Mouse (Mus musculus) heart, postnatal 4 days (tissue): ENCODE data around the gene Rundc3a. TPM values are rescaled to one million over a fixed set of nuclear protein-coding genes. Genes with fewer than 3 reads are reported as not detected.
"Not testable (repeated sequence)": the region's sequence is repeated elsewhere in the genome, so short reads cannot be mapped to it uniquely, and the experiment has no call there.

Experiments
- DNase-seq: peaks from one replicate; pipeline ENCODE4 v3.0.0; 2021
- total RNA-seq, 2 experiments: library from RNA; stranded (reverse); gene quantifications; 2 replicates each; pipeline ENCODE4 v1.2.3; 2021

Gene Rundc3a
- total RNA-seq, 2 experiments from 2014 or later: 0.50 to 1.9 TPM

DNA sequence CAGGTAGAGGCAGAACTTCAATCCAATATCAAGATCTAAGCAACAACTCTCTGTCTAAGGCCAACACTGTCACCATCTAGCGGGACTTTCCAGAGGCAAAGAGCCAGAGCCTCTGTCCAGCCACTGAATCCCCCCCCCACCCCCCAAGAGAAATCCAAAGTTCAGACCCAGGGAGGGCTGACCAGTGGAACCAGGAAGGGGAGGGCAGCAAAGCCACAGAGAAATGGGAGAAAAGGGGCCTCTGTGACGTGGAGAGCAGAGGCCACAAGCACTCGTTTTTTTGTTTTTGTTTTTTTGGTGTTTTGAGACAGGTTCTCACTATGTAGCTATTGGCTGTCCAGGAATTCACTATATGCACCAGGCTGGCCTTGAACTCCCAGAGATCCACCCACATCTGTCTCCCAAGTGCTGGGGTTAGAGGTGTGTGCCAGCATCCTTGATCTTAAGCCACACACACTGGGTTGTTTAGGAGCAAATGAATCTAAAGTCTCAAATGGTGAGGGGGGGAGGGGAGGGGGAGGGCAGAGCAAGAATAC, 16.7 kb downstream of the Rundc3a start:
- no peak for DNase-seq

DNA sequence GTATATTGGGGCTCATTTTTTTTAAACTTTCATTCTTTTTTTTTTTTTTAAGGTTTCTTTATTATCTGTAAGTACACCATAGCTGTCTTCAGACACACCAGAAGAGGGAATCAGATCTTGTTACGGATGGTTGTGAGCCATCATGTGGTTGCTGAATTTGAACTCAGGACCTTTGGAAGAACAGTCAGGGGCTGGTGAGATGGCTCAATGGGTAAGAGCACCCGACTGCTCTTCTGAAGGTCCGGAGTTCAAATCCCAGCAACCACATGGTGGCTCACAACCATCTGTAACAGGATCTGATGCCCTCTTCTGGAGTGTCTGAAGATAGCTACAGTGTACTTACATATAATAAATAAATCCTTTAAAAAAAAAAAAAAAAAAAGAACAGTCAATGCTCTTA, 17.1 kb downstream of the Rundc3a start:
- DNase-seq: not testable (repeated sequence)

DNA sequence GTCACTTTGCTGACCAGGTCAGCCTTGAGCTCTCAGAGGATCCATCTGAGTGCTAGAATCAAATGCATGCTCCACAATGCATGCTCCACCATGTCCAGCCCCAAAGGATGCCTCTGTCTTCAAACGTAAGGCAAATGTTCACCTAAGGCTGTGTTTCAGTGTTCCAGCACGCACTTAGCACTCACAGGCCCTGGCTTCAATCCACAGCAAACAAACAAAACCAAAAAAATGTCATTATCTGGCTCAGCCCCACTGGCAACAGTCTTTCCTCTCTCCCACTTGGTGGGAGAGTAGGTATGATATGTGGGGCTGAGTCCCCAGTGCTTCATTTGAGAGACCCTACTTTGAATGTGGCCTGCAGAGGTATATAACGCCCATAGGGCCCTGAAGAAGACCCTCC, 17.9 kb downstream of the Rundc3a start:
- no peak for DNase-seq

DNA sequence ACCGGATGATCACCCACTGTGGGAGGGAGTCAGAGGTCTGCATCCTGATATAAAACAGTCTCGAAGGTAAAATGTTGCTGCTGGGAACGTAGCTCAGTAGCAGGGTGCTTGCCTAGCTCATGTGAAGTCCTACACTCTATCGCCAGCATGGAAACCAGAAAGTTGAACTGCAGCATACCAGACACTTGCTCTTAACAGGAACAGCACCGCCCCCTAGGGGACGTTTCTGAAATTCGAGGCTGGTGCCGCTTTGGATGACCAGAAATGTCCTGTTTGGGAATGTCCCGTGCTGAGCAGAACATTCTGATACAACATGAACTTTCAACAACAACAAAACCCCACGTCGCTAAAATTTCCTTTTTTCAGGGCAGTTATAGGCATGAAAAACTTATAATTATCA, 18.5 kb downstream of the Rundc3a start:
- peak; percentile 96 for DNase-seq

DNA sequence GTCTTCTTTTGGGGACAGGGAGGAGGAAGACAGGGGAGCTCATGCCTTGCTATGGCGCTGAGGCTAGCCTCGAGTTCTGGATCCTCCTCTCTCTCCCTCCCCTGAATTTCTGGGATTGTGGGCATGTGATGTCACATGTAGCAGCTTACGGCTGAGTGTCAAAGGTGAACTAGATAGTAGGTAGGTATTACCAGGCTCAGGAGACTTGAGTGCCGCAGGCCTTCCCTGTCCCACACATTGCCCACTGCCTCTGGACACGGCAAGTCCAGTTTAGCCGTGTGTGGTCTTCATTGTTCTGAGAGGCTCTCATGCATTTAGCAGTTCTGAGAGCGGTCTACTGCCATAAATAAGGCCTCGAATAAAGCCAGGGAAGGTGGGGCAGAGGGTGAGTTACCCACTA, 19.9 kb downstream of the Rundc3a start:
- DNase-seq: no peak

DNA sequence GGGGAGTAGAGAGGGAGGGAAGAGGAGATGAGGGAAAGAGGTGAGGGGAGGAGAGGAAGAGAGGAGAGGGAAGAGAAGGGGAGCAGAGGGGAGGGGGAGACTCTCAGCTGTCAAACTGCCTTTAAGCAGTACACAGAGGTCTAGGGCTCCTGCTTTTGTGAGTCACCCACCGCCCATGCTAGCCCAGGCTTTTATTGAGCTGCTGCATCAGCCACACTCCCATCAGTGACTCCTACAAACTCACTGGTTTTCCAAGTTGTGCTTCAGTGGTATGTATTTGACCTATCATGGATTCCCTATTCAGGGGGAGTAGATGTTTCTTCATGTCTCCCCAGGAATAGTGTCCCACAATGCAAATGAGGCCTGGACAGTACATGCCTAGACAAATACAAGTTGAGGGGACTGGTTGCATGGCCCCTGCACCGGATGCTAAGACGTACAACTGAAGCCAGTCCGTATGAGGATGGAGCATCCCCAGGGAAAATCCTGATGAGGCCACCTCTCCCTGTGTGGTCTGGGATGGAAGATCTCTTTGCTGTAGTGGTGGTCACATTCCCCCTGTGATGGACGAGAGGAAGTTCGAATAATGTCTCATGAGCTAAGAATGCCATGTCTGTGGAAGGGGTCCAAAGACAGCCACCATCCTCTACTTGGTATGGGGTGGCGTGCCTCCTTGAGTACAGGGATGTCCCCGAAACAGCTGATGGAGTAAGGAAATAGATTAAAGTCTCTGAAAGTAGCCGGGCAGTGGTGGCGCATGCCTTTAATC, 22.0 kb downstream of the Rundc3a start:
- DNase-seq: no peak

DNA sequence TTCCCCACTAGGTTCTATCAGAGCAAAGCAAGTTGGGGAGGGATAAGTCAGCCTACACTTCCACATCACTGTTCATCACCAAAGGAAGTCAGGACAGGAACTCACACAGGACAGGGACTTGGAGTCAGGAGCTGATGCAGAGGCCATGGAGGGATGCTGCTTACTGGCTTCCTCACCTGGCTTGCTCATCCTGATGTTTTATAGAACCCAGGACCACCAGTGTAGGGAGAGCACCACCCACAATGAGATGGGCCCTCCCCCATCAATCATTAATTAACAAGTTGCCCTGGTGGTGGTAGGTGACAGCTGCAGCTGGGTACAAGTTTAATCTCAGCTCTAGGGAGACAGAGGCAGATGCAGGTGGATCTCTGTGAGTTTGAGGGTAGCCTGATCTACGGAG, 24.0 kb downstream of the Rundc3a start:
- DNase-seq: no peak

DNA sequence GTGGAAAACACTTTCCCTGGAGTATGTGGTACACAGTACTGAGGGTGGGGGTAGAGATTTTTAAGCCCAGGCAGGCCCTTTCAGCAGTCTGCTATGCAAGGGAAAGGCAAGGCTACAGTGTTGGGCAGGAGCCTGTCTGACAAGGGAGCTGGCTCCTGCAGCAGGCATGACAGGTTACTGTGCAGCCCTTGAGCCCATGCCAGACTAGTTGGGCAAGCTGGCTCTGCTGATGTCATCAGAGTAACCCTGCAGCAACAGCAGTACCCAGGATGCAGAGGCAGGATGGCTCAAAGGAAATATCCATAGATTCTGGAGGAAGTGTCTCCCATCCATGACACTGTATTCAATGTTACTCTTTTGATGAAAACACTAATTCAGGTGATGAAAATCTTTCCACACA, 25.7 kb downstream of the Rundc3a start:
- DNase-seq: no peak

DNA sequence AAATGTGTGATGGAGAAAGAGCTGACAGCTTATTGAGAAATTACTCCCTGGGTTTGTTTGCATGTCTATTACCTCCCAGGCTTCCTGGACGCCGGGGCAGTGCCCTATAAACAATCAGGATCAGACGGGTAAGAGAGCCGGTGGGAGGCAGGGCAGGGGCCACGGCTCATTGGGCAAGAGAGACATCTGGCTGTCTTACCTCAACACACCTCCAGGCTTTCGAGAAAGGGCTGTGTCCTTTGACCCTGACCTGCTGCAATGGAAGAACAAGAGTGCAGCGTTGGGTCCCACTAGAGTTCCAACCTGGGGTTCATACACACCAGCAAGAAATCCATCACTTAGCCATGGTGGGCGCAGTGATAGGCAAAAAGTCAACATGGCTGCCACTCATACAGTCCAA, 28.4 kb downstream of the Rundc3a start:
- no peak for DNase-seq

DNA sequence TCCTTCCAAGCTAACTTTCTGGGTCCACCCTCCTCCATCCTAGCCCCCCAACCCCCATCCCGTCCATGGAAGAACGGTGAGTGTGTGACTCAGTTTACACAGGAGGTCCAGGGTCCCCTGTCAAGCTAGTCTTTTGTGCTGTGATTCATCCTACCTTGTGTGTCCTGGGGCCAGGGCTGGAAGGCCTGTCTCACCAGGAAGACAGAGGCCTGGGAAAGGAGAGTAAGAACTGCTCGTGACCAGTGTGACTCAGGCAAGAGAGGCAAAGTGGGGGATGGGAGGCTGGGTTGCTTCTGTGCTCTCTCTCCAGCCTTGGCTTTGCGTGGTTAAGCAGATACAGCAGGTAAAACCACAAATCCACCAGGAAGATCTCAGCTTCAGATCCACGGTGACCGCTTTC, 31.5 kb downstream of the Rundc3a start:
- no peak for DNase-seq

DNA sequence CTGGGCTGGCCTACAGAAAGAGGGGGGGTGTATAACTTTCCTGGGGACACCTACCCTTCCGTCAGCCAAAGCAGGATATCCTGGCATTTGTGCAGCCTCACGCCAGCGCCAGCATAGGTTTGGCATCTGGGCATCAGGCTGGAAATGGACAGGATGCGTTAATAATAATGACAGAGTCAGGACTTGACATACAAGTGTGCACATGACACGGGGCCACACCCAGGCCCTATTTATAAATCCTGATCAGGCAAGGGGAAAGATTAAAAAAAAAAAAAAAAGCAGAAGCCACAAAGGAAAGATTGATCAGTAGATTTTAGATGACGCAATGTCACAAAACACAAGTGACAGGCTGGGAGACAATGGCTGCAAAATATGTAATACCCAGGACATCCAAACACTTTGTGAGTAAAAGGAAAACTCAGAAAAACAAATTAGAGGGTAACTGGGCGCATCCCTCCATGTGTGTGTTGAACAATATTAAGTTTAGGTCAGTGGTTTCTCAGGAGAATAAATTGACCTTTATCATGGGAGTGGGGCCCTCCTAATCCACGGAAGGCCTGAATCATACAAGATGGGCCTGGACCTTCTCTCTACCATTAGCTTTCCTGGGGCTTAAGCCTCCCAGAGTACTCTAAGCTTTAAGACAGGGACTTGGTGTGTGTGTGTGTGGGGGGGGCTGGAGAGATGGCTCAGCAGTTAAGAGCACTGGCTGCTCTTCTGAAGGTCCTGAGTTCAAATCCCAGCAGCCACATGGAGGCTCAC, 32.5 kb downstream of the Rundc3a start:
- DNase-seq: peak; percentile 6

DNA sequence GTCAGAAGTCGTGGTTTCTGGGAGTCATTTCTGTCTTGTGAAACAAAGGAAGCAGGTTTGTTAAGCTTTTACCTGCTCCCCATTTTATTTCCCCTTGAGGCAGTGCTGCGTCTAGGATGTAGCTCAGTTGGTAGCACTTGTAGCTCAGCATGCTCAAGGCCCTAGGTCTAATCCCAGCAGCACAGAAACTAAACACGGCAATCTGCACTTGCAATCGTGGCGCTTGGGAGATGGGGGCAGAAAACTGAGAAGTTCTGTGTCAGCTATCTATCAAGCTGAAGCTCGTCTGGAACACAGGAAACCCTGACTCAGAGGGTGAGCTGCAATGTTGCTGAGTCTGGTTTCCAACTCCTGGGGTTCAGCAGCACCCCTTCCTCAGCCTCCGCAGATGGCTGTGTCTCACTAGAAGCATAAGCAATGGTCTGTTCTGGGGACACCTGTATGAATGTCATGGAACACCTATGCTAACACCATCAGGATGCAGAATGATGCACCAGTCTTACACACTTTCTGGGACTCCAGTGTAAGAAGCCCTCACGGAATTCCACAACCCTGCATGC, 35.9 kb downstream of the Rundc3a start:
- no peak for DNase-seq

DNA sequence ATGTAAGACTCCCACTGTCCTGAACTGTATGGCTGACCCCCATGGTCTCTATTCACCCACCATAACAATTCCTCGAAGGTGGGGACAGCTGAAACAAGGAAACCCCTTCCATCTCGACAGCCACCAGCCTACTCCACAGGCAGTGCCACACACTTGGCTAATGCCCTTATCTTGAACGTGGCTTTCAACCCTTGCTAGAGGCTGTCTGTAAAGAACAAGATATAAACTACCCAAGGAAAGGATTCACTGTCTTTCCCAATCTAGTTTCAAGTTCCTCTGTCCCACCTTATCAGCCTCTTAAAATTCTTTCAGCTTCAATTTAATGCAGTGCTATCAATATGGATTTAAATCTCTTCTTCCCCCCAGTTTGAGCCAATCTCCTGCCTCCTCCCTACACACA, 36.3 kb downstream of the Rundc3a start:
- no peak for DNase-seq

DNA sequence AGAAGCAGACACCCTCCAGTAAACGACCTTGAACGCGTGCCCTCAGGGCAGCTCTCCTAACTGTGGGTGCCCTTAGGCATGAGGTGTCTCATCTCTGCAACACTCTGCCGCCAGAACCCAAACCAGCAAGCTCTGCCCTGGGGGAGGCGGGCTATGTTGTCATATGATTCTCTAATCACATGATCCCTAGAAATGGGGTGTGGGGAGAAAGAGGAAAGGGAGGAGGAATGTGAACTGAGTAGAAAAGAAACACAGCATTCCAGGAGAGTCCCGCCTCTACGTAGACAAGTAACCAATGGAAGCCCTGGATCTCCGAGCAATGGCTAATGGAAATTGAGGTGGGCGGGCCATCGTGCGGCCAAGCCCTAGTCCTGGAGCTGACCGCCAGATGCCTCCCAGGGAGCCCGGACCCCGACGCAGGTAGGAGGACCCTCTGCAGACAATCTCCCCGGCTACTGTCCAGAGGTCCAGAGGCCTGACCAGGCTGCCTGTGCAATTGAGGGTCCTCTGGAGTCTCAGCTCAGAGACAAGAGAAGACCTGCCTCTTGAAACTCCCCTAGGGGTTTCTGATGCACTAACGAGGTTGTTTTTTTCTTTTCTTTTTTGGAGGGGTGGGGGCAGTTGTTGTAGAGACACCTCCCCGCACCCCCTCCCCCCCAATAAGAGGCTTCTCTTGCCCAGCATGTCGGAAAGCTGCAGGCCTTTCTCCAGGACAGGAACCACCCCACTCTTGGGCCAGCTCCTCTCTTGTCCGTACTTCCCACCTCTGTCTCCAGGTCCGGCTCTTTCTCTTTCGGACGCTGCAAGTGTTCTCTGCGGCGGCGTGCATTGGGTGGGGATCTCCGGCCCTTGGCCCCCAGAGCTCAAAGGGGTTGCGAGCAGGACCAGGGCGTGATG, 37.2 kb downstream of the Rundc3a start, which contains the start of gene Grn:
TSS of gene Grn (plus strand) at position 195 of the 897 bp plus-strand sequence.
- peak; percentile 91 for DNase-seq

DNA sequence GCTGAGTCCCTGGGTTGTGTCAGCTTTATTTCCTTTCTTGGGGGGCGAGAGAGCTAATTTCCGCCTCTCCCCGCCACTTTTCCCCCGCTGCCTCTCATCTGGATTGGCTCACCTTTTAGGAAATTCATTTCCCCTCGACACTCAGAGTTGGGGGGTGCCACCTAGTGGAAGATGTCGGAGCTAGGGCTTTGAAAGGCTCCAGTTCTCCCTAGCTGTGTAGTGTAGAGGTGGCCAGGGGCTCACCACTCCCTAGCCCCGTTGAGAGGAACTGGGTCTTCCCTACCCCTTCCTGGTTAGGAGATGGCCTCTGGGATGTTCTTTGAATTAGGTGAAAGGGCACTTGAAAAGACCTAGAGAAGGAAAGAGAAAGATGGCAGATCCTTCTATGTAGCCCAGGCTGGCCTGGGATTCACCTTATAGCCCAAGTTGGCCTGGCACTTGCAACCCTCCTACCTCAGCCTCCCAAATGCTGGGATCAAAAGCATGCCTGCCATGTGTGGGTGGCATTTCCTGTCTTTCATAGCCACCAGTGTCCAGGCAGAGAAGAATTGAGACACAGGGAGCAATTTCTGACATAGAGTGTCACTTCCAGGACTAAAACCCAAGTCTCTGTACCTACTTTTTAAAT, 37.9 kb downstream of the Rundc3a start:
- DNase-seq: peak; percentile 88

DNA sequence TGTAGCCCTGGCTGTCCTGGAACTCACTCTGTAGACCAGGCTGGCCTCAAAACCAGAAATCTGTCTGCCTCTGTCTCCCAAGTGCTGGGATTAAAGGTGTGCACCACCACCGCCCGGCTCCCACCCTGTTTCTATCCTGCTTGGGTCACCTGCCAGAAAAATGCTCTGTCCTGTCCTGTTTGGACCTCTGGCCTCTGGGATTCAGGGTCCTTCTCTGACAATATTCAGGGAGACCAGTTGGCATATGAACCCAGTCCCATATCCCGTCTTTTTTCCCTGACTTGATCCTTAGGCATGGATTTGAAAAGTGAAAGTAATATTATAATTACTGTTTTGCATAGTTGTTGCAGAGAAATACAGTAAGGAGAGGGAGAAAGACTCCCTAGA, 38.5 kb downstream of the Rundc3a start:
- no peak for DNase-seq

DNA sequence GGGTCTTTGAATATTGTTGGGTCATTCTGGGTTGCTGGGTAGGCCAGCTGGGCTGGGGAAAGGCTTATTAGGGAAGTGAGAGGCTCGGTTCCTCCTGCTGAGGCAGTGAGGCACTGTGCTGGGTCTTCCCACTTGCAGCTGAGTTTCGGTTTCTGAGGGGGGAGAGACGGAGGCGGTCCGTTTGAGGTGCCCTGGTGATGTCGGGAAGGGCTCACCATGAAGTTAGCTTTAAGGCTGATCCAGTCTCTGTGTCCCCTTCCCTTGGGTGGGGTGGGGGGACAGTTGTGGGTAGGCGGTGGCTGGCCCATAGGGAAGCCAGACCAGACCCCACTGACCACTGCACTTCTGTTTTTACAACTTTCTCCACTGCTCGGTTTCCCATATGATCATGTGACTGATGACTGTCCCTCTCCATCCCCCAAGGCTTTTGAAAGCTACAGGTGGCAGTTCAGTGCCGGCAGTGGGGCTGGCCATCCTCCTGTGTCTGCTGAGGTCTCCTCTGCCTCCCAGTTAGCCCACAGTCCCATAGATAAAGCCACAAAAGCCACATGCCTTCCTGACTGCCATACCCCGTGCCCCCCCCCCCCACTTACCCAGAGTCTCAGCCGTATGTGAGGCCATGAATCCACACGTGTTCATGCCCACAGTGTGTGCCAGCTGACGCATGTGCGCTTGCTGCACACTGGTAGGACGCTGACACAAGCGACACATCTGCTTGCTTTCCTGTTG, 39.1 kb downstream of the Rundc3a start:
- DNase-seq: no peak

DNA sequence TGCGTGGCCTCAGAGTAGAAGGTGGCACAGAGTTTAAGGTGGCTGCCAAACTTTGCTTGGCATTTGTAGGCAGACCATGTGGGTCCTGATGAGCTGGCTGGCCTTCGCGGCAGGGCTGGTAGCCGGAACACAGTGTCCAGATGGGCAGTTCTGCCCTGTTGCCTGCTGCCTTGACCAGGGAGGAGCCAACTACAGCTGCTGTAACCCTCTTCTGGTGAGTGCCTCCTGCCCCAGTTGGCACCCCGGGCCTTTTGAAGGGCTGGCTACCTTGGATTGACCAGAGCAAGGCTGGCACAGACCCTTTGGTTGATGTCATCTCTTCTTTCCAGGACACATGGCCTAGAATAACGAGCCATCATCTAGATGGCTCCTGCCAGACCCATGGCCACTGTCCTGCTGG, 39.7 kb downstream of the Rundc3a start:
- peak; percentile 75 for DNase-seq

DNA sequence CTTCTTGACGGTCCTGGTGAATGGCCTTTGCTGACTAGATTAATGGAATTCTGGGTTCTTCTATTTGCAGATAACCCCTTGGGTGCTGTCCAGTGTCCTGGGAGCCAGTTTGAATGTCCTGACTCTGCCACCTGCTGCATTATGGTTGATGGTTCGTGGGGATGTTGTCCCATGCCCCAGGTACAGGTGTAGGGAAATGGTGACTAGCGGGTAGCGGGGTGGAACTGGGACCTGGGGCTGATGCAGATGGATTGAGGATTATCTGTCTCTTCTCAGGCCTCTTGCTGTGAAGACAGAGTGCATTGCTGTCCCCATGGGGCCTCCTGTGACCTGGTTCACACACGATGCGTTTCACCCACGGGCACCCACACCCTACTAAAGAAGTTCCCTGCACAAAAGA, 40.7 kb downstream of the Rundc3a start:
- no peak for DNase-seq

DNA sequence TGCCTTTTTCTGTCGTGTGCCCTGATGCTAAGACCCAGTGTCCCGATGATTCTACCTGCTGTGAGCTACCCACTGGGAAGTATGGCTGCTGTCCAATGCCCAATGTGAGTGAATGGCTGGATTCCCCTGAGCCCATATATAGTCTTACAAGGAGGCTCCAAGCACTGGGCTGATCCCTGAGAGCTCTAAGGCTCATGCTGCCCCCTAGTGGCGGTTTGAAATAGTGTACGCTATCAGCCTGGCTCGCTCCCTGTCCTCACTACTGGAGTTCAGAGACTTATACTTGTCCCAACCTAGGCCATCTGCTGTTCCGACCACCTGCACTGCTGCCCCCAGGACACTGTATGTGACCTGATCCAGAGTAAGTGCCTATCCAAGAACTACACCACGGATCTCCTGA, 41.2 kb downstream of the Rundc3a start:
- DNase-seq: peak; percentile 94
